Comparison of ENCODE assay signal across 21 mouse cellular contexts in genomic region chr9:34918976-34919375, GRCm38 (mm10).
"Had no signal": no experiment of that assay in that cellular context is flagged by ENCODE, and none has a peak within 500 bp of the region (broad histone marks: within the 10 kb centered on the region; RNA-seq: fewer than 3 reads in every experiment).

No protein-coding gene starts in this region.

- H3K4me3 ChIP-seq: embryonic facial prominence, embryonic 10.5 days; embryonic facial prominence, embryonic 12.5 days; embryonic facial prominence, embryonic 13.5 days; embryonic facial prominence, embryonic 15.5 days; erythroblast, embryonic 14.5 days; forebrain, embryonic 10.5 days; forebrain, embryonic 12.5 days; forebrain, embryonic 13.5 days; forebrain, embryonic 15.5 days; gastrocnemius, adult 2 months; heart, adult 2 months; heart, embryonic 10.5 days had no signal

- H3K27ac ChIP-seq: embryonic facial prominence, embryonic 10.5 days; embryonic facial prominence, embryonic 12.5 days; embryonic facial prominence, embryonic 13.5 days; embryonic facial prominence, embryonic 15.5 days; forebrain, embryonic 10.5 days; forebrain, embryonic 12.5 days; forebrain, embryonic 13.5 days; forebrain, embryonic 15.5 days; gastrocnemius, adult 2 months; heart, adult 2 months; heart, embryonic 10.5 days had no signal

- DNase-seq: cerebellum, postnatal 14 days; embryo, embryonic 11 days; forebrain, postnatal 0 days; gastrocnemius, adult 2 months; gastrocnemius, postnatal 10 days; gastrocnemius, postnatal 14 days; gastrocnemius, postnatal 25 days; gastrocnemius, postnatal 36 days; heart, adult 11 months; heart, adult 18-20 months; heart, adult 2 months had no signal
